Mouse (Mus musculus): ENCODE results near the gene 1700001P01Rik. TPM values are rescaled to one million over a fixed set of nuclear protein-coding genes. Genes with fewer than 3 reads are reported as not detected.

The 1700001P01Rik gene
- total RNA-seq, 2 experiments from 2014 or later: 0.87 TPM; not detected in 1

Small RNAs within 50 kb of the gene (microRNA-seq; reads per million reads assigned to microRNA genes)
- not detected for gene Mir8102

Other genes starting within 250 kb of the 1700001P01Rik start
- 10 to 100 TPM; 12.0 to 14.3 TPM for gene Srcin1, start 199.7 kb downstream of the 1700001P01Rik start, total RNA-seq (2021)
- gene Epop, start 146.2 kb downstream of the 1700001P01Rik start, total RNA-seq (2021): 1 to 10 TPM; 4.2 to 4.7 TPM
- gene Mllt6, start 112.5 kb downstream of the 1700001P01Rik start, total RNA-seq (2021): 10 to 100 TPM; 49.0 to 59.7 TPM
- 100 to 1,000 TPM; 105 to 109 TPM for gene Cisd3, start 90.1 kb downstream of the 1700001P01Rik start, total RNA-seq (2021)
- gene Pcgf2, start 75.4 kb downstream of the 1700001P01Rik start, total RNA-seq (2021): 10 to 100 TPM; 69.9 to 71.5 TPM
- 100 to 1,000 TPM; 193 to 221 TPM for gene Psmb3, start 72.5 kb downstream of the 1700001P01Rik start, total RNA-seq (2021)
- 10 to 100 TPM; 36.0 to 39.1 TPM for gene Pip4k2b, start 31.2 kb downstream of the 1700001P01Rik start, total RNA-seq (2021)
- 10 to 100 TPM; 23.0 to 24.5 TPM for gene Cwc25, start 9.4 kb downstream of the 1700001P01Rik start, total RNA-seq (2021)
- gene Rpl23, start 6.5 kb upstream of the 1700001P01Rik start, total RNA-seq (2021): 1,000 to 10,000 TPM; 1,280 to 1,304 TPM
- gene Lasp1, start 23.1 kb upstream of the 1700001P01Rik start, total RNA-seq (2021): 100 to 1,000 TPM; 184 to 192 TPM
- gene B230217C12Rik, start 64.9 kb upstream of the 1700001P01Rik start, total RNA-seq (2021): 1 to 10 TPM; 6.6 to 6.7 TPM
- 1 to 10 TPM; 1.2 to 1.8 TPM for gene Fbxo47, start 108.2 kb upstream of the 1700001P01Rik start, total RNA-seq (2021)
- gene Plxdc1, start 210.5 kb upstream of the 1700001P01Rik start, total RNA-seq (2021): 10 to 100 TPM; 12.5 to 13.3 TPM
- gene Arl5c, start 220.3 kb upstream of the 1700001P01Rik start, total RNA-seq (2021): 1 to 10 TPM; 1.6 to 1.9 TPM
- gene Cacnb1, start 247.1 kb upstream of the 1700001P01Rik start, total RNA-seq (2021): 10 to 100 TPM; 18.8 TPM

Data from adrenal gland, postnatal 4 days (tissue).